Mouse (Mus musculus): ENCODE measurements around the gene Jak1. TPM values are rescaled to one million over a fixed set of nuclear protein-coding genes. Genes with fewer than 3 reads are reported as not detected.
"Not testable (repeated sequence)": the region's sequence is repeated elsewhere in the genome, so short reads cannot be mapped to it uniquely, and the experiment has no call there.

The Jak1 gene
- polyA plus RNA-seq, 1 experiment from 2014 or later = 49.0 TPM

- H3K27me3 ChIP-seq (replicated peaks; ENCODE audit: low read depth, poor library complexity, severe bottlenecking) = peaks cover 73% of the 10 kb centered on the region
- DNase-seq (ENCODE audit: low spot score) = peak; percentile 58
- no peaks in the 10 kb centered on the region for H3K36me3 ChIP-seq (replicated peaks)
- WGBS = under 1% methylated on average over 49 of the region's 49 CpGs
- H3K27ac ChIP-seq (replicated peaks) = peak overlapping the region; percentile 45; the same call in 1 of the 2 replicates
- H3K4me1 ChIP-seq = peaks cover 20% of the 10 kb centered on the region
- H3K4me3 ChIP-seq = peak overlapping the region; percentile 66
- no peaks in the 10 kb centered on the region for H3K9me3 ChIP-seq
Measured at GRCm38 (mm10) chr4:101292736-101293541, 27.9 kb upstream of the Jak1 start.

DNA sequence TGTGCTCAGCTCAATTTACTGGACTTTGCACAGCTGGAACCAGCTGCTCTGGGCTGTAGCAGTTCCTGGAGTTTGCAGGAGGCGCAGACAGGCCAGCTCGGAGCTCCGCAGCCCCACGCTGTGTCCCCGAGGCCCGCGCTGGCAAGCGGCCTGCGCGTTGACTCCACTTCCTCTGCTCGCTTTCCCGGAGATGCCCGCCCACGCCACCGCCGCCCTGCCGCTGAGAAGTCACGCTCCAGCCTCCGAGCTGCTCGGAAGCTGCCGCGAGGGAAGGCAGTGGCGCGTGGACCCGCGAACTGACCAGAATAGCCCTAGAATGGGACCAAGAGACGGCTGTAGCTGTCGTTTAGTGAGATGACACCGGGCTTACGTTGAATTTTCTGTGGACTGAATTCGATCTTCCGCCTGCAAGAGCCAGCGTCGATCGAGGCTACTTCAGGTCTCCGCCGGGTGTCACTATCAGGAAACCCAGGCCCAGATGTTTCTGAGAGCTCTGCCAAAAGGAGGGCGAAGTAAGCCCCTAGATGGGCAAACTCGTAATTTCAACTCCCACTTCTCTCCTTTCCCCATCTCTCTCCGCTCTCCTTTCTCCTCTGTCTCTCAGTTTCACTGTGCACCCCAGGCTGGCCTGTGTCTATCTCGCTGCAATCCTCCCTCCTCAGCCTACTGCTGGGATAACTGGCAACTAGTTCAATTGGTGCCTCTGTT is 27.1 kb upstream of the Jak1 start:
- Histone ChIP-seq H3K36me3 (replicated peaks) (no peaks in the 10 kb centered on the region), H3K4me3 (peak overlapping the region; percentile 66), H3K4me1 (peaks cover 20% of the 10 kb centered on the region), H3K27me3 (replicated peaks; ENCODE audit: low read depth, poor library complexity, severe bottlenecking) (peaks cover 73% of the 10 kb centered on the region), H3K9me3 (no peaks in the 10 kb centered on the region), H3K27ac (replicated peaks) (peak overlapping the region; percentile 73)
- WGBS = under 1% methylated on average over 41 of the region's 41 CpGs
- DNase-seq (ENCODE audit: low spot score) = peak; percentile 77

GRCm38 (mm10) chr4:101288292-101288691 is 23.2 kb upstream of the Jak1 start:
- Histone ChIP-seq H3K36me3 (replicated peaks) (no peaks in the 10 kb centered on the region), H3K27ac (replicated peaks) (no peak overlapping the region), H3K27me3 (replicated peaks; ENCODE audit: low read depth, poor library complexity, severe bottlenecking) (peaks cover 53% of the 10 kb centered on the region), H3K9me3 (no peaks in the 10 kb centered on the region), H3K4me1 (peaks cover 16% of the 10 kb centered on the region), H3K4me3 (no peak overlapping the region)
- DNase-seq (ENCODE audit: low spot score) = no peak
- 82% methylated on average over 11 of the region's 11 CpGs for WGBS

DNA sequence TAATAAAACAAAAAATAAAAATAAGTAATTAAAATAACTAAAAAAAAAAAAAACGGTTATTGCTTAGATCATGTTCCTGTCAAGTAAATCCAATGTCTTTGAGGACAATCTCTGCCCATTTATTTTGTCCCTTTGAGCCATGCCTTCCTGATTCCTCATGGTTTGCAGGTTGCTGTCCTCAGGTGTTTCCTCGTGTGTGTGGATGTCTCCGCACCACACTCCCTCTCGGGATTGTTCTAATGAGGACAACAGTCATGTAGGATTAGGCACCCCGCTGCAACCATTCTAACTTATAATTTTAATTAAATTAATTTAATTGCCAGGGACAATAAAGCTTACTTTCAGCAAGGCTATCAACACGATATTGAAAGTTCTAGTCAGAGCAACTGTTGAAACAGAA is 21.5 kb upstream of the Jak1 start:
- Histone ChIP-seq H3K27ac (replicated peaks) (no peak overlapping the region), H3K27me3 (replicated peaks; ENCODE audit: low read depth, poor library complexity, severe bottlenecking) (peaks cover 42% of the 10 kb centered on the region), H3K4me3 (no peak overlapping the region), H3K9me3 (no peaks in the 10 kb centered on the region), H3K4me1 (no peaks in the 10 kb centered on the region), H3K36me3 (replicated peaks) (no peaks in the 10 kb centered on the region)
- WGBS = 83% methylated on average over 6 of the region's 6 CpGs
- DNase-seq (ENCODE audit: low spot score) = no peak

DNA sequence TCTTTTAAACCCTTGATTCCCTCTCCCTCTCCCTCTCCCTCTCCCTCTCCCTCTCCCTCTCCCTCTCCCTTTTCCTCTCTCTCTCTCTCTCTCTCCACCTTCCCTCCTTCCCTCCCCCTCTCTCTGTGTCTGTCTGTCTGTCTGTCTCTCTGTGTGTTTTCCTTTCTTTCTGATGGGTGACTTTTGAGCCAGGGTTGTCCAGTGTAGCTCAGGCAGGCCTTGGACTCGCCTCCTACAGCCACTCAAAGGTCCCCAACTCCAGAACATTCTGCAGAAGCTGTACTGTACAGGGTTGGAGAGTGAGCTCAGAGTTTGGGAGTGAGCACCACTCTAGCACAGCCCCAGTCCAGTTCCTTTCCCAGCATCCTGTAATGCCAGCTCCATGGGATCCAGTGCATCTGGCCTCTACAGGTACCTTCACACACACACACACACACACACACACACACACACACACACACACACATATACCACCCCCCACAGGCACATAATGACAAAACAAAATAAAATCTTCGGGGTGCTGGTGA is 20.9 kb upstream of the Jak1 start:
- H3K27me3 ChIP-seq (replicated peaks; ENCODE audit: low read depth, poor library complexity, severe bottlenecking) = peaks cover 36% of the 10 kb centered on the region

DNA sequence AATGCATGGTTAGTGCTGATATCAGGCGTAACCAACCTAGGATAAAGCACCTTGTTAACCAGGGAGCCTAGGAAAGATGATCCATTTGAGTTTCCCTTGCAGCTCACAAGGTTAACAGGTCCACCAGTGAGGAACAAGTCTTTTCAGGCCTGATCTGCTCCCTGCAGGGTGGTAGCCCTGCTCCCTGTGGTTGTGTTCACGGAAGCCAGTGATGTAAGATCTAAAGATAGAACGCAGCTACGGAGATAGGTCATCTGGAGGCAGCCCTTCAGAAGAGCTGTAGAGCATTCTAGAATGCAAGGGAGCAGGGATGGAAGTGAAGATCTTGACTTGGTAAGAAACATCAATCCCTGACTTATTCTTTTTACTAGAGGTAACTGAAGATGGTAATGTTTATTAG is 18.9 kb upstream of the Jak1 start:
- Histone ChIP-seq H3K27ac (replicated peaks) (no peak overlapping the region), H3K4me1 (no peaks in the 10 kb centered on the region), H3K4me3 (no peak overlapping the region), H3K9me3 (no peaks in the 10 kb centered on the region), H3K36me3 (replicated peaks) (no peaks in the 10 kb centered on the region), H3K27me3 (replicated peaks; ENCODE audit: low read depth, poor library complexity, severe bottlenecking) (peaks cover 15% of the 10 kb centered on the region)
- 78% methylated on average over 4 of the region's 4 CpGs for WGBS
- DNase-seq (ENCODE audit: low spot score) = no peak

More for the DNA sequence above, 20.9 kb upstream of the Jak1 start:
- WGBS = 69% methylated on average over 2 of the region's 2 CpGs
- Histone ChIP-seq H3K4me1 (no peaks in the 10 kb centered on the region), H3K4me3 (no peak overlapping the region), H3K27ac (replicated peaks) (no peak overlapping the region), H3K36me3 (replicated peaks) (no peaks in the 10 kb centered on the region), H3K9me3 (no peaks in the 10 kb centered on the region)
- DNase-seq (ENCODE audit: low spot score) = no peak

DNA sequence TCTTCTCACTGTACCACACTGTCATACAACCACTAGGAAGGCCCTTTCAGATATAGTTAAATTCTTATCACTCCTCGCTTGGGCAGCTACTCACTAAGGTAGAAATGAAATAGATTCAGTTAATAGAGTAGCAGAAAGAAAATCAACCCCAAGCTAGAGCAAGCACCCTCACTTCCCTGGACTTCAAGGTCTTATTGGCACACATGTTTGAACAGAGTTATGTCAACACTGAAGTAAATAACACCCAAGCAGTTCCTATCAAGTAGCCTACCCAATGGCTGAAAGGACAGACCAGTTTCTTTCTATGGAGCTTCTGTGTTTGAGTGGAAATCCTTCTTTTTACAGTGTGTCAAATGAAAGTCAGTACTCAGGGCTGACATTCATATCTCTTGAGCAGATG is 17.2 kb upstream of the Jak1 start:
- H3K9me3 ChIP-seq = no peaks in the 10 kb centered on the region
- no peak overlapping the region for H3K27ac ChIP-seq (replicated peaks)
- H3K4me1 ChIP-seq = no peaks in the 10 kb centered on the region
- no peaks in the 10 kb centered on the region for H3K36me3 ChIP-seq (replicated peaks)
- H3K4me3 ChIP-seq = no peak overlapping the region
- DNase-seq (ENCODE audit: low spot score) = no peak
- WGBS = 77% methylated on average over 1 of the region's 1 CpGs
- H3K27me3 ChIP-seq (replicated peaks; ENCODE audit: low read depth, poor library complexity, severe bottlenecking) = peaks cover 12% of the 10 kb centered on the region

DNA sequence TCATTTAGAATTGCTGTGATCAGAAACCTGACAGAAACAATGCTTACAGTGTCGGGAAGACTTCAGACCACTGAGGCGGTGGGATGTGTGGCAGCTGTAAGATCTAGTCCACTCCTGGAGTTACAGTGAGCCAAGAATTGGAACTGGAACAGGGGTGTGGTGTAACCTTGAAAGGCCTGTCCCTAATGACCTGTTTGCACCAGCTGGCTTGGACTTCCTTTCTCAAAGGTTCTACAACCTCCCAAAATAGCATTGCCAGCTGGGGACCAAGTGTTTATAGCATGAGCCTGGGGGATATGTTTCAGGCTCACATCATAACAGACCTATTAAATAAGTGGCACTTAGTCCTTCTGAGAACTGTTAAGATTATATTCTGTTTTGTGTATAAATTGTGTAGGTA is 15.0 kb upstream of the Jak1 start:
- Histone ChIP-seq H3K9me3 (no peaks in the 10 kb centered on the region), H3K36me3 (replicated peaks) (no peaks in the 10 kb centered on the region), H3K27me3 (replicated peaks; ENCODE audit: low read depth, poor library complexity, severe bottlenecking) (peaks cover 12% of the 10 kb centered on the region), H3K27ac (replicated peaks) (no peak overlapping the region), H3K4me3 (no peak overlapping the region), H3K4me1 (no peaks in the 10 kb centered on the region)
- DNase-seq (ENCODE audit: low spot score) = no peak
- 85% methylated on average over 2 of the region's 2 CpGs for WGBS

GRCm38 (mm10) chr4:101276456-101277070 is 11.5 kb upstream of the Jak1 start:
- no peak overlapping the region for H3K4me3 ChIP-seq
- H3K4me1 ChIP-seq = no peaks in the 10 kb centered on the region
- no peak overlapping the region for H3K27ac ChIP-seq (replicated peaks)
- no peaks in the 10 kb centered on the region for H3K9me3 ChIP-seq
- 89% methylated on average over 6 of the region's 6 CpGs for WGBS
- no peaks in the 10 kb centered on the region for H3K27me3 ChIP-seq (replicated peaks; ENCODE audit: low read depth, poor library complexity, severe bottlenecking)
- DNase-seq (ENCODE audit: low spot score) = no peak
- no peaks in the 10 kb centered on the region for H3K36me3 ChIP-seq (replicated peaks)

DNA sequence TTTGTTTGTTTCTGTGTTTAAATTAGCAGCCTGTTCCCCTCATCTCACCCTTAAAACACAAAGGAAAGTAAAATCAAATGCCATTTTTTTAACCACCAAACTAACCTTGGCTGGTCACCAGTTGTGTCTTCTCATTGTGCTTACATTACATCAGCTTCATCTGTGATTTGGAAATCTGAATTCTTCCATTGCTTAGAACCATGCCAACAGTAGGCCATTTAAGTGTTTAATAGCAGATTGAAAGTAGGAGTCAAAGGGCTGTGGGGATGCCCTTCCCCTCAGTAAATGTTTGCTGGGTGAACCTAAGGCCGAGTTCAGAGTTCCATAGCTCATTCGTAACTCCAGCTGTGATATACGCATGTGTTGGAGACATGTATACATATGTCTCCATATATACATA is 10.8 kb upstream of the Jak1 start:
- Histone ChIP-seq H3K9me3 (no peaks in the 10 kb centered on the region), H3K27ac (replicated peaks) (no peak overlapping the region), H3K27me3 (replicated peaks; ENCODE audit: low read depth, poor library complexity, severe bottlenecking) (no peaks in the 10 kb centered on the region), H3K4me3 (no peak overlapping the region), H3K4me1 (no peaks in the 10 kb centered on the region), H3K36me3 (replicated peaks) (no peaks in the 10 kb centered on the region)
- 96% methylated on average over 3 of the region's 3 CpGs for WGBS
- DNase-seq (ENCODE audit: low spot score) = no peak

- Histone ChIP-seq H3K4me1 (no peaks in the 10 kb centered on the region; the same call in 1 of the 2 replicates), H3K36me3 (replicated peaks) (no peaks in the 10 kb centered on the region), H3K9me3 (no peaks in the 10 kb centered on the region), H3K4me3 (no peak overlapping the region), H3K27ac (replicated peaks) (no peak overlapping the region), H3K27me3 (replicated peaks; ENCODE audit: low read depth, poor library complexity, severe bottlenecking) (no peaks in the 10 kb centered on the region)
- no peak for DNase-seq (ENCODE audit: low spot score)
- WGBS = 84% methylated on average over 3 of the region's 3 CpGs
Measured at GRCm38 (mm10) chr4:101270734-101271133, 5.7 kb upstream of the Jak1 start.

- H3K27me3 ChIP-seq (replicated peaks; ENCODE audit: low read depth, poor library complexity, severe bottlenecking); H3K4me3 ChIP-seq; H3K9me3 ChIP-seq; H3K27ac ChIP-seq (replicated peaks); DNase-seq (ENCODE audit: low spot score); H3K36me3 ChIP-seq (replicated peaks): not testable (repeated sequence)
- peaks cover 13% of the 10 kb centered on the region for H3K4me1 ChIP-seq
- 80% methylated on average over 1 of the region's 1 CpGs for WGBS
Measured at GRCm38 (mm10) chr4:101268506-101268905, 3.4 kb upstream of the Jak1 start.

Measured in embryonic facial prominence, embryonic 10.5 days (tissue).